Mouse (Mus musculus) liver, embryonic 15.5 days (tissue): ENCODE results near the gene Dpyd. TPM values are rescaled to one million over a fixed set of nuclear protein-coding genes. Genes with fewer than 3 reads are reported as not detected.

Source experiments
- ATAC-seq: fragments of 200-750 bp; cut with Nextera tagmentation; 2 replicates; pipeline ENCODE4 v1.8.0; 2017; ENCODE audit warnings: moderate number of reproducible peaks, mild to moderate bottlenecking, moderate library complexity; ENCODE audit not compliant: insufficient read depth
- H3K27ac ChIP-seq: fragments of 300-500 bp; sonication (generic); replicated peaks from 2 replicates; pipeline ENCODE4 v1.5.1; 2015; ENCODE audit warnings: mild to moderate bottlenecking, inconsistent platforms
- H3K27me3 ChIP-seq: fragments of 300-500 bp; sonication (generic); 2 replicates; pipeline ENCODE4 v1.6.1; 2015; ENCODE audit warnings: mild to moderate bottlenecking, inconsistent platforms
- H3K36me3 ChIP-seq: fragments of 300-500 bp; sonication (generic); replicated peaks from 2 replicates; pipeline ENCODE4 v1.6.1; 2015; ENCODE audit warnings: moderate library complexity, mild to moderate bottlenecking, inconsistent platforms
- H3K4me1 ChIP-seq: fragments of 300-500 bp; sonication (generic); replicated peaks from 2 replicates; pipeline ENCODE4 v1.6.1; 2015; ENCODE audit warnings: inconsistent platforms
- H3K4me2 ChIP-seq: fragments of 300-500 bp; sonication (generic); 2 replicates; pipeline ENCODE4 v1.6.1; 2015; ENCODE audit warnings: moderate library complexity, mild to moderate bottlenecking, inconsistent platforms
- H3K4me3 ChIP-seq: fragments of 300-500 bp; sonication (generic); replicated peaks from 2 replicates; pipeline ENCODE4 v1.5.1; 2015; ENCODE audit warnings: mild to moderate bottlenecking, inconsistent platforms
- H3K9ac ChIP-seq: fragments of 300-500 bp; sonication (generic); 2 replicates; pipeline ENCODE4 v1.6.1; 2015; ENCODE audit warnings: moderate library complexity, mild to moderate bottlenecking, inconsistent platforms
- H3K9me3 ChIP-seq: fragments of 300-500 bp; sonication (generic); replicated peaks from 2 replicates; pipeline ENCODE4 v1.6.1; 2016; ENCODE audit warnings: inconsistent platforms
- WGBS: fragments of 180-500 bp; shearing (Covaris S2); methylation state at CpG from one replicate; pipeline ENCODE4 v1.1.7; 2015; ENCODE audit warnings: mixed read lengths; ENCODE audit not compliant: insufficient replicate concordance; 5-methylcytosine and 5-hydroxymethylcytosine counted together
- polyA plus RNA-seq: library from polyadenylated mRNA; unstranded; fragments of >200 nt; fragmentation: Nextera tagmentation; extraction: Ambion mirVana; gene quantifications from 2 replicates; pipeline ENCODE4 v1.2.1, GENCODE M21; 2015

Gene Dpyd
- polyA plus RNA-seq, 1 experiment from 2014 or later = 6.3 TPM

DNA sequence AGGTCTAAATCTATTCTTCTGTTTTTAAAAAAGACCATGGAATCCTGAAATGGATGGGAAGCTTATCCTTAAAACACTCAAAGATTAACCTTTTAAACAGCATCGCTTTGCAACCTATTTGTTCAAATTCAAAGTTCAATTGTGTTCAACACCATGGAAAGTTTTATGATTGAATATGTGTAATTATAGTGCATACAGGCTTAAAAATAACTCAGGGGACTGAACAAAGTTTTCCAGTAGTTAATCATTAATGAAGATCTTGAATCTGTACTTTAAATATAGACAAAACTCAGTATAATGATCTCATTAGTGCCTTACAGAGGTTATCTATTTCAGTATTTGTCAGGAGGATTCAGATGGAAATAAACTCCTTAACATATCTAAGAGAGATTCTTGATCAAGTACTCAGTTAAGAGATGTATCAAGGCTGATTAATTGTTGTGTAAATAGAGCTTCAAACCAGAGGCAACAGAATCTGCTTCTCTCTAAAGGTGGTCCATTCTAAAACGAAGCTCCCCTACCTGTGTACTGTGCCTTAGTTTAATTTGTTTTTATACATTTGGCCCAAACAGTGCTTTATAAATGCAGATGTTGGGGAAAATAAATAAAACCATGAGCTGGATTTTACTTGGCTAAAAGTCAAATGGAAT is 659.0 kb downstream of the Dpyd start:
- H3K9me3 ChIP-seq = no peaks in the 10 kb centered on the region
- WGBS = 54% methylated on average over 2 of the region's 2 CpGs

GRCm38 (mm10) chr3:119243181-119243580 is 681.3 kb downstream of the Dpyd start:
- H3K4me1 ChIP-seq = no peaks in the 10 kb centered on the region
- ATAC-seq = no peak
- H3K9ac ChIP-seq = no peak overlapping the region
- H3K9me3 ChIP-seq = no peaks in the 10 kb centered on the region
- no peak overlapping the region for H3K4me3 ChIP-seq
- WGBS = 54% methylated on average over 3 of the region's 3 CpGs
- H3K27ac ChIP-seq = no peak overlapping the region
- no peak overlapping the region for H3K4me2 ChIP-seq
- H3K36me3 ChIP-seq = no peaks in the 10 kb centered on the region
- H3K27me3 ChIP-seq = no peaks in the 10 kb centered on the region

More for the DNA sequence above, 659.0 kb downstream of the Dpyd start:
- Histone ChIP-seq H3K4me2 (no peak overlapping the region), H3K27me3 (no peaks in the 10 kb centered on the region), H3K36me3 (no peaks in the 10 kb centered on the region), H3K27ac (no peak overlapping the region), H3K4me1 (no peaks in the 10 kb centered on the region), H3K4me3 (no peak overlapping the region), H3K9ac (no peak overlapping the region)
- ATAC-seq = no peak

GRCm38 (mm10) chr3:119256516-119256915 is 694.6 kb downstream of the Dpyd start:
- Histone ChIP-seq H3K36me3 (no peaks in the 10 kb centered on the region), H3K27me3 (no peaks in the 10 kb centered on the region), H3K9me3 (no peaks in the 10 kb centered on the region), H3K27ac (no peak overlapping the region), H3K4me3 (no peak overlapping the region), H3K4me1 (no peaks in the 10 kb centered on the region), H3K9ac (no peak overlapping the region), H3K4me2 (no peak overlapping the region)
- 43% methylated on average over 5 of the region's 5 CpGs for WGBS
- no peak for ATAC-seq

- no peak for ATAC-seq
- no peaks in the 10 kb centered on the region for H3K4me1 ChIP-seq
- no peaks in the 10 kb centered on the region for H3K27me3 ChIP-seq
- H3K27ac ChIP-seq = no peak overlapping the region
- 48% methylated on average over 2 of the region's 2 CpGs for WGBS
- no peaks in the 10 kb centered on the region for H3K36me3 ChIP-seq
- no peaks in the 10 kb centered on the region for H3K9me3 ChIP-seq
- H3K4me3 ChIP-seq = no peak overlapping the region
- H3K9ac ChIP-seq = no peak overlapping the region
- no peak overlapping the region for H3K4me2 ChIP-seq
Measured at GRCm38 (mm10) chr3:119275241-119275640, 713.3 kb downstream of the Dpyd start.

DNA sequence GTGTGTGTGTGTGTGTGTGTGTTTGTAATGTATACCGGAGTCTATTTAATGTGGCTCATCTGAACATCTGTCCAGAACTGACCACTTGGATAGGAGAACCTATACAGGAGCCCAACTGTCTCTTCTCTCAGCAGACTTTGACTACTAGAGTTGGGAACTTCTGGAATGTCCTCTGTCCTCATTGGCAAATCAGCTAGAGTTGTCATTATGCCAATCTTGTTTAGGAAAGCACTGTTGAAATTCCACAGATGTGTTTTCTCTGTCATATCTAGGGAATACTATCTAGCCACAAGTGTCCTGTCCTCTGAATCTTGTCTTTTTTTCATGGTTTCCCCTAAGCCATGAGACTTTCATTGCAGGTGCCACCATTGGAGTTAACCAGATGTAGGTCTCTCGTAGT is 718.7 kb downstream of the Dpyd start:
- Histone ChIP-seq H3K4me3 (no peak overlapping the region), H3K4me1 (no peaks in the 10 kb centered on the region), H3K36me3 (no peaks in the 10 kb centered on the region), H3K27me3 (no peaks in the 10 kb centered on the region), H3K9ac (no peak overlapping the region), H3K27ac (no peak overlapping the region), H3K4me2 (no peak overlapping the region), H3K9me3 (no peaks in the 10 kb centered on the region)
- 60% methylated on average over 2 of the region's 2 CpGs for WGBS
- no peak for ATAC-seq

DNA sequence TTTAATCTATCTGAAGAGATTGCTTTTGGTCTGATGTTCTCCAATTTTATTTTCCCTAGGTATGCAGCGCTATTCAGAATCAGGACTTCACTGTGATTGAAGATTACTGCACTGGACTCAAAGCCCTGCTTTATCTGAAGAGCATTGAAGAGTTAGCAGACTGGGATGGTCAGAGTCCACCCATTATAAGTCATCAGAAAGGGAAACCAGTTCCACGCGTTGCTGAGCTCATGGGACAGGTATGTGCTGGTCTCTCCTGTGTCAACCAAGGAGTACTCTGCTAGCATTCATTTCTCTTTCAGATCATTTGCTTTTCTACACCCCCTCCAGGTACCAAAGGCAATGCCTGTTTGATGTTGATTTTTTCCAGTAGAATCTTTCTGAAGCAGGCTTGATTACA is 752.8 kb downstream of the Dpyd start:
- Histone ChIP-seq H3K27ac (no peak overlapping the region), H3K36me3 (no peaks in the 10 kb centered on the region), H3K4me2 (no peak overlapping the region), H3K9me3 (no peaks in the 10 kb centered on the region), H3K9ac (no peak overlapping the region), H3K27me3 (no peaks in the 10 kb centered on the region), H3K4me1 (no peaks in the 10 kb centered on the region), H3K4me3 (no peak overlapping the region)
- 59% methylated on average over 3 of the region's 3 CpGs for WGBS
- no peak for ATAC-seq

GRCm38 (mm10) chr3:119329063-119329462 is 767.1 kb downstream of the Dpyd start:
- Histone ChIP-seq H3K27ac (no peak overlapping the region), H3K9me3 (no peaks in the 10 kb centered on the region), H3K27me3 (no peaks in the 10 kb centered on the region), H3K4me2 (no peak overlapping the region), H3K4me3 (no peak overlapping the region), H3K4me1 (no peaks in the 10 kb centered on the region), H3K36me3 (no peaks in the 10 kb centered on the region), H3K9ac (no peak overlapping the region)
- ATAC-seq = no peak
- WGBS = 68% methylated on average over 7 of the region's 7 CpGs

DNA sequence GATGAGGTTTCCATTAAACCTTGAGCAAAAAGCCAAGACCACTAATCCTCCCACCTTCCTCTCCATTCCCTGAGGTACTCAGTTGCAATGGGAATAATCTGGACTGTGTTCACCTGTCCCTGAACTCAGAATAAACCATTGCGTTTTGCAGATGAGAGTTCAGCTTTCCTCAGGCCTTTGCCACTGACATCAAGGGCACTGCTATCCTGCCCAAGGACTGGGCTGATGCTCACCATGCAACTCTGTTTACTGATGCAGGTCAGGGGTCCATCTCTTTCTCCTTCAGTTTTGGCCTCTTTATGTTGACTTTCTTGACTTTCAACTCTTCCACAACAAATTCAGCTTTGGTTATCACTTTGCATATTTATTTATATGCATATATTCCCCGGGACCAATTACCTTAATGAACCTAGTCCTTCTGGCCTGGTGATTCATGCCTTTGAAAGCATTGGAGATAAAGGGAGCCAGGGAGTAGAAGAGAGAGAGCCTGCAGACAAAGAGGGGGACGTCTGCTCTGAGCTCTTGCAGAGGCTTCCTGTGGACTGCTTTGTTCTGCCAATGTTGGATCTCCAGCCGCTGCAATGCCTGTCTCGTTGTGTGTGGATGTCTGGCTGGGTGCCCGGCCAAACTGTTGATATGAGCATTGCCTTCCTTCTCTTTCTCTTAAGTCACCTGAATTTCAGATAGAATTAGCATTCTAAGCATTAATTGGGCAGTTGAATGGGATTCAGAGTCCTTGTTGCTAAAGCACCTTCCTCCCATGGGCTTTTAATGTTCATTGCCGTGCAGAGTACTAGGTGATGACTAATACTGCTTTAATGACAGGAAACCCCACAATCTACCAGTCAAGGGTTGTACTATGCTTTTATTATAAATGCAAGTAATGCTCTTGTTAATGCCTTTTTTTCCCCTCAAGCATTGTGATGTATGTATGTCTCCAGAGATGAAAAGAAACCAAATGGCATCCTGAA is 771.7 kb downstream of the Dpyd start:
- no peak overlapping the region for H3K9ac ChIP-seq
- no peak overlapping the region for H3K4me2 ChIP-seq
- ATAC-seq = no peak
- H3K27me3 ChIP-seq = no peaks in the 10 kb centered on the region
- no peak overlapping the region for H3K4me3 ChIP-seq
- no peaks in the 10 kb centered on the region for H3K9me3 ChIP-seq
- no peak overlapping the region for H3K27ac ChIP-seq
- H3K36me3 ChIP-seq = no peaks in the 10 kb centered on the region
- no peaks in the 10 kb centered on the region for H3K4me1 ChIP-seq
- 43% methylated on average over 7 of the region's 7 CpGs for WGBS

DNA sequence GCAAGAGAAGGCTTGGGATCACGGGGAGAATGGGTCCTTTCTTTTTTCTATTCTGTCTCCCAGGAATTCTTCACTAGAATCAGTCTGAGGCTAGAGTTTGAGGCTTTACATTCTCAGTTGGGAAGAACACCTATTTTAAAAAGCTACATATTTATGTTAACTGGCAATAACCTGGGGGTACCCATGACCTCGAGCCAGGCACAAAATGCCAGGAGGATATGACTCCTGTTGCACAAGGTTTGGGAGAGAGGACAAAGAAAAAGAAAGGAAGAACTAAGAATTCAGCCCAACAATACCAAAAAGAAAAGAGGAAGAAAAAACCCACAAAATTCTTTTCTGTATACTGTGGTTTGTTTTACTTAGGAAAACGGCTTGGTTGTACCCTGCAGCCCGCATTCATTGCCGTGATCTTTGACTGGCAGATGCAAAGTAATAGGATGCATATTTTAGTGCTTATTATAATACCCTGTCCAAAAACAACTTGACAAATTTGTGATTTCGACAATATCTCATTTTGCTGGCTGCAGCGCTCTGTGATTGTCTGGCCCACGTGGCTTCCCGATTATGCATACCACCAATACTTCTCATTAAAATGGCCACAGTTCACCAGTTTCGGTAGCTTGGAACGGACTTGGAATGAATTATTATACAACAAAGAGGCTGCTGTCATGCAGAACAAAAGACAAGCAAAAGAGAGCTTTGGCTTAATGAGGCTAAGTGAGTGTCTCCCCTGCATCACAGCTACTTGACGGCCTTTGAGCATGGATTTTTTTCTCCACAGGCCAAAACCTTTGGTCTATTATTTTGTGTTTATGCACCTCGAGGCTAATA is 799.8 kb downstream of the Dpyd start:
- WGBS = 56% methylated on average over 13 of the region's 13 CpGs
- H3K27me3 ChIP-seq = no peaks in the 10 kb centered on the region
- no peaks in the 10 kb centered on the region for H3K9me3 ChIP-seq
- no peaks in the 10 kb centered on the region for H3K4me1 ChIP-seq
- no peak overlapping the region for H3K4me3 ChIP-seq
- H3K4me2 ChIP-seq = no peak overlapping the region
- no peak overlapping the region for H3K27ac ChIP-seq
- no peak overlapping the region for H3K9ac ChIP-seq
- no peak for ATAC-seq
- no peaks in the 10 kb centered on the region for H3K36me3 ChIP-seq

DNA sequence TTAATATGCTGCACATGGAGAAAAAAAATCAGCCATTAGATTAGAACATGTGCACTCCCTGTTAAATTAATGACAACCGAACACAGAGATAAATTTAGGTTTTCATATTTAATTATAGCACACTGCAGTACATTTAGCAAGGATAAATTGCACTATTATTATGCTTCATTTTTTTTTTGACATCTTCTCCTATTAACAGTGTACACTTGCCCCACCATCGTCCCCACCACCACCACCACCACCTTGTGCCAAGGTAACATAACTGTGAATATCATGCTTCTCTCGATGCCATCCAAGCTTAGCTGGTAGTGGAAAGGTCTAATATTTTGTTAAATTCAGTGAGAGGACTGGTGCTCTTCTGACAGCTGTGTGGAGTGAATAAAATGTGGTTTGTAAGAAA is 800.5 kb downstream of the Dpyd start:
- ATAC-seq = no peak
- H3K36me3 ChIP-seq = no peaks in the 10 kb centered on the region
- no peak overlapping the region for H3K4me3 ChIP-seq
- no peak overlapping the region for H3K4me2 ChIP-seq
- no peaks in the 10 kb centered on the region for H3K9me3 ChIP-seq
- WGBS = 59% methylated on average over 3 of the region's 3 CpGs
- no peaks in the 10 kb centered on the region for H3K27me3 ChIP-seq
- no peaks in the 10 kb centered on the region for H3K4me1 ChIP-seq
- no peak overlapping the region for H3K27ac ChIP-seq
- H3K9ac ChIP-seq = no peak overlapping the region

DNA sequence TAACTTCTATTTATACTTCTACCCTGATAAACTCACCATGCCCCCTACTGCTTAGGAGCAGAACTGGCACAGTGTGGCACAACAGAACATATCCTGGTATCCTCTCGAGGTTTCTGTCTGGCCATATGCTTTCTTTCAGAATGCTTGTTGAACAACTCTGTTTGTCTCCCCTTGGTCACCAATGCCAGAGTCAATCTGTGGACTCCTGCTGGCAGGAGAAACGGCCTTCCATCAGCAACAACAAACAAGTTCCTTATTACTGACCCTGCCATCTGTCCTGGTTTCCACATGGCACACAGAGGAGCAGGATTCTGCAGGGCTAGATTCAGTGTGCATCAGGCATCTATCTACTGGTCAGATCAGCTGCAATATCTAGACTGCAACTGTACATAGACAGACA is 807.0 kb downstream of the Dpyd start:
- H3K4me1 ChIP-seq = no peaks in the 10 kb centered on the region
- no peaks in the 10 kb centered on the region for H3K36me3 ChIP-seq
- 34% methylated on average over 2 of the region's 2 CpGs for WGBS
- H3K9me3 ChIP-seq = no peaks in the 10 kb centered on the region
- no peak overlapping the region for H3K27ac ChIP-seq
- no peak overlapping the region for H3K9ac ChIP-seq
- H3K4me2 ChIP-seq = no peak overlapping the region
- ATAC-seq = no peak
- no peak overlapping the region for H3K4me3 ChIP-seq
- no peaks in the 10 kb centered on the region for H3K27me3 ChIP-seq
